Mouse (Mus musculus) testis, adult 2 months (tissue): ENCODE data around the gene Mtfp1. TPM values are rescaled to one million over a fixed set of nuclear protein-coding genes. Genes with fewer than 3 reads are reported as not detected.

Experiments used
- H3K27ac ChIP-seq: fragments of 200-500 bp; 2 replicates; pipeline ENCODE4 v1.5.1; 2012; ENCODE audit warnings: low read depth, low read length; ENCODE audit not compliant: control insufficient read depth, insufficient read depth
- H3K27me3 ChIP-seq: fragments of 200-500 bp; 2 replicates; pipeline ENCODE4 v1.6.1; 2012; ENCODE audit warnings: mild to moderate bottlenecking, low read length, moderate library complexity; ENCODE audit not compliant: control insufficient read depth, insufficient read depth
- H3K36me3 ChIP-seq: fragments of 200-500 bp; 2 replicates; pipeline ENCODE4 v1.6.1; 2012; ENCODE audit warnings: mild to moderate bottlenecking, low read length; ENCODE audit not compliant: control insufficient read depth, insufficient read depth
- H3K4me1 ChIP-seq: fragments of 200-500 bp; 2 replicates; pipeline ENCODE4 v1.6.1; 2012; ENCODE audit warnings: low read length; ENCODE audit not compliant: control insufficient read depth, insufficient read depth
- H3K4me3 ChIP-seq: fragments of 200-500 bp; 2 replicates; pipeline ENCODE4 v1.5.1; 2012; ENCODE audit warnings: low read depth, mild to moderate bottlenecking, low read length, moderate library complexity, mixed read lengths; ENCODE audit not compliant: control insufficient read depth
- CTCF ChIP-seq: fragments of 200-500 bp; IDR thresholded peaks from 2 replicates; pipeline ENCODE4 v1.5.1; 2012; ENCODE audit warnings: low read depth, mild to moderate bottlenecking, inconsistent platforms, low read length, moderate library complexity; ENCODE audit not compliant: control insufficient read depth, insufficient read depth, insufficient replicate concordance
- POLR2A ChIP-seq: fragments of 200-500 bp; IDR thresholded peaks from 2 replicates; pipeline ENCODE4 v1.6.1; 2012; ENCODE audit warnings: low read depth, mild to moderate bottlenecking, inconsistent platforms, low read length, moderate library complexity; ENCODE audit not compliant: control insufficient read depth
- polyA plus RNA-seq: library from polyadenylated mRNA; depleted of rRNA; stranded (reverse); fragments of >200 nt; gene quantifications from 2 replicates; pipeline ENCODE4 v1.2.3, GENCODE M21; 2012

Gene Mtfp1
- polyA plus RNA-seq, 1 experiment: 9.0 TPM

DNA sequence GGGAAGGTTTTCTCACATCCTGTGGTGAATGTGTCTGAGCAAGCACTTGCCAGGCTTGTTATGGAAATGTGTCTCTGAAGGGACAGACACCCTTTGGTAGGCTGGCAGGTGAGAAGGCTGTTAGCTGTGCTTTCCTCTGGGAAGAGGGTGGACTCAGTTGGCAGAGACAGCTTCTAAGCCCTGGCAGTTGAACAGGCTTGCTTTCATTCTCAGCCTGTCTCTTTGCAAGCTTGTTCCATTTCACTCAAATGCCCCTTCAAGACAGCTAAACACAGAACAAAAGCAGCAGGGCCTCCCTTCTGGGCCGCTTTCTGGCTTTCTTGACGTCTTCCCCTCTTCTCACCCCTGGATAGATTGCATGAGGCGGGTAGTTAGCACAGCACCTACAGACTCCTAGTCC lies 4.2 kb upstream of the Mtfp1 start:
- TF ChIP-seq POLR2A (no peak), CTCF (no peak)
- peaks cover 18% of the 10 kb centered on the region for H3K4me1 ChIP-seq
- H3K27me3 ChIP-seq: no peaks in the 10 kb centered on the region
- H3K4me3 ChIP-seq: no peak overlapping the region
- no peak overlapping the region for H3K27ac ChIP-seq
- H3K36me3 ChIP-seq: no peaks in the 10 kb centered on the region

DNA sequence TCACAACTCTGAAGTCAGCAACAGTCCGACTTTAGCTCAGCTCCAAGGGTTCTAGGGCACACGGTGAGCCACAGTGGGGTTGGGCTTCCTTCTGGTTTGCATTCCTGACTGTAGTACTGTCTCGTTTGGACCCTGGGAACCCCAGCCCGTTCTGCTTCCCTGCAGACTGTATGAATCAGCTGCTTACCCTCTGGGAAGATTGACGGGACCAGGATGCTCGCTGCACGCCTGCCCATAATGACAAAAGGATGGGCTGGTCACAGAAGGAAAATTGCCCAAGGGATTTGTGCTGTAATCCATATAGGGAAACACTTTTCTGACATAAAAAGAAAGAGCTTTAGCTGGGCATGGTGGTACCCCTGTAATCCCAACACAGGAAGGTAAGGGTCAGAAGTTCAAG lies 3.6 kb upstream of the Mtfp1 start:
- no peak overlapping the region for H3K4me3 ChIP-seq
- no peaks in the 10 kb centered on the region for H3K27me3 ChIP-seq
- no peaks in the 10 kb centered on the region for H3K36me3 ChIP-seq
- TF ChIP-seq POLR2A (no peak), CTCF (no peak)
- H3K4me1 ChIP-seq: peaks cover 23% of the 10 kb centered on the region
- H3K27ac ChIP-seq: peak overlapping the region; percentile 50; the same call in 1 of the 2 replicates

DNA sequence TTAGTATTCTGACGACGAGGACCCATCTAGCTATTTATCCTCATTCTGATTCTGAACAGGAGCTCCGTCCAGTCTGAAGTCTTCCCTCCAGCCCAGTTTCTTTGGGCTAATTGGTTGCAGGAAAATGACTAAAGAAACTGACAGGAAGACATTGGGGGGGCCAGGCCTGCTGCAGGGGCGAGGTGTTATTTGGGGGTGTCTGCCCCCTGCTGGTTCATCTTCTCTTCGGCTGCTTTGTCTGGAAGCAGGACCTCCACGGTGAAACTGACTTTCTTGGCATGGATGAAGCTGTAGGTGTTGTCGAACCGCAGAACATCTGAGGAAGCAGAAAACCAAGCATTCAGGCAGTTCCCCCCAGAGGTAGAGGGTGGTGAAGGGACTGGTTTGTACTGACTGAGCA lies 2.9 kb upstream of the Mtfp1 start:
- Histone ChIP-seq H3K27me3 (no peaks in the 10 kb centered on the region), H3K27ac (peak overlapping the region; percentile 50; the same call in 1 of the 2 replicates), H3K4me3 (peak overlapping the region; percentile 55), H3K36me3 (no peaks in the 10 kb centered on the region), H3K4me1 (peaks cover 23% of the 10 kb centered on the region)
- TF ChIP-seq POLR2A (no peak), CTCF (no peak)

DNA sequence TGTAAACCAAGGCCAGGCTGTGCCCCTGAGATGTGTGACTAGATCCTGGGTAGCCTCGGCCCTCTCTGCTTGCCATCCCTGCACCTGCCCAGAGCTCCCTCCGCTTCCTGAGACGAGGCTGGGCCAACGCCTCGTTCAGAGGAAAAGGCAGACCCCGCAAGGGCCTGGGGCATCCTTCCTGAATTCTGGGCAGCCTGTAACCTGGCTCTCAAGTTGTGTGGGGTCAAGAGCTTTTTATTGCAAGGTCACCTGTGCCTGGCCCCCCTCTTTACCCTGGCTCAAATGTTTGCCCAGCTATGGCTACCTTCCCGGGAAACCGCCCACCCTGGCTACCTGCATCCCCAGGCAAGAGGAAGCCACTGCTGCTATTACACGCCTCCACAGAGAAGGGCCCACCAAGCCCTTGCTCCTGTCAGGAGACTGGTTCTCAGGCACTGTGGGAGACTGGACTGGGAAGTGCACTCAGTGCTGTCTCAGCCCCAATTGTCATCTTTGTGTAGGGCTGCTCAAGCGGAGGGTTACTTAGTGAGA lies 1.9 kb upstream of the Mtfp1 start:
- Histone ChIP-seq H3K36me3 (no peaks in the 10 kb centered on the region), H3K4me3 (peak overlapping the region; percentile 93), H3K27ac (peak overlapping the region; percentile 98), H3K4me1 (peaks cover 23% of the 10 kb centered on the region), H3K27me3 (no peaks in the 10 kb centered on the region)
- no peak for TF ChIP-seq CTCF
- TF ChIP-seq POLR2A: 0 out of 2 replicates have a peak, but pooled peaks have one; percentile 21

DNA sequence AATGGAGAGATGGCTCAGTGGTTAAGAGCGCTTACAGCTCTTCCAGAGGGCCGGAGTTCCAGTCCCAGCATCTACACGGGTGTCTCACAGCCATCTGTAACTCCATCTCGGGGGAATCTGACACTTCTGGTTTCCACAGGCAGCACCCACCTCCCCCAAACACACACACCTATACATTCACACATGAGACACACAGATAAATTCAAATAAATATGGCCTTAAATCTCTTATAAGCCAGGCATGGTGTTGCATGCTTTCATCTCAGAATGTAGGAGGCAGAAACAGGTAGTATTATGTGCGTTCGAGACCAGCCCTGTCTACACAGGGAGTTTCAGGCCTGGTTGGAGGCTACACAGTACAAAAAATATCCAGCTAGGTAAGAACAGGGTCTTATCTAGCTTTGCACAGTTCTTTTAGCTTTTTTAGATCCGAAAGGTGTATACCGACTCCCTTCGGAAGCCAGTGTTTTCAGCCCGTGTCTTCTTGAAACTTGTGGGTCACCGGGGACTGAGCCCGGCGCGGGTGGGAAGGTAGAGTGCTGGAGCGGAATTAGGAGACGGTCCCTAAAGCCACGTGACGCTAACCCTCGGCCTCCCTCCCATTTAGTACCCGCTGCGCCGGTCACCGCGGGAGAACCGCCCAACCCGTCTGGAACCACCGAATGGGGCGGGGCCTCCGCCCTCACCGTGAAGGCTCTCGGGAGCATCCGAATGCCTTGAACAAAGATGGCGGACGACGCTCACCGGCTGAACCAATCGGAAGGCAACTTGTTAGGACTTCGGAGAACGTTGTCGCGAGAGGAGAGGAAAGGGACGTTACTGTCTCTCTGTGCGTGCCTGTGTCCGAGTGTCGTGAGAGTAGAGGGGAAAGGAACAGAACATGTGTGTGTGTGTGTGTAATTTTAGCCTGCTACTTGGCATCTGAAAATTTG lies 1.1 kb upstream of the Mtfp1 start:
- TF ChIP-seq POLR2A (peak; percentile 99), CTCF (no peak)
- Histone ChIP-seq H3K27me3 (no peaks in the 10 kb centered on the region), H3K27ac (peak overlapping the region; percentile 98), H3K4me1 (peaks cover 23% of the 10 kb centered on the region), H3K36me3 (no peaks in the 10 kb centered on the region), H3K4me3 (peak overlapping the region; percentile 93)

DNA sequence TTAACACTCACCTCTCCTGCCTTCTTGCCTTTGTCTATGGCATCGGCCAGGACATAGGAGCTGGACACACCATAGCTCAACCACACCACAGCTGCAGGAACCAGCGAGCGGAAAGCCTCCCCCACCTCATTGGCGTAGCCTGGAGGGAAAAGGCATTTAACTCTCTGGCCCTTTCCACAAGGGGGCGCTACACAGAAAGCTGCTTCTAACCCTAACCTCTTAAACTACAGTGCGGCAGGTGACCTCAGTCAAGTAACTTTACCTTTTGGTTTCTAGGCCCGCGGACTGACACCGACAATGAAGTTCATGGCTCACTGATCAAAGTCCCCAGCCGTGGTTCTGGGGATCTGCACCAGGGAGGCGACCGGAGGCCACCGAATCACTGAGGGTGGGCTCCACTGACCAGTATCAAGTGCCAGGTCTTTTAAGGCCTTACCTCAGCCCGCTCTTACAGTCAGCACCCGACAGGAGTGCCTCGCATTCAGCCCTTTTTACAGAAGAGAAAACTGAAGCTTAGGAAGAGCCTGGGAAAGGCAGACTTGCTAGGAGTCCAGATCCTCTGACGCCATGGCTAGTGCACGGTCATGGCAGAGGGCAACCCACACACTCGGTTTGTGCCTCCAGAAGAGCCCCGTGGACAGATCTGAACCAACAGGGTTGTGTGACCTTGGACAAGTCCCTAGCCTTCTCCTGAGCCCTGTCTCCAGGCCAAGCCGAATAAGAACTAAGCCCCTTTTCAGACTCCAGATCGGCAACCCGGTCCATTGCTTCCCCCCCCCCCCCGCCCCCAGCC lies 671 bp downstream of the Mtfp1 start:
- H3K4me1 ChIP-seq: peaks cover 23% of the 10 kb centered on the region
- TF ChIP-seq POLR2A (no peak), CTCF (peak; percentile 76; the same call in 1 of the 2 replicates)
- H3K4me3 ChIP-seq: peak overlapping the region; percentile 93
- no peaks in the 10 kb centered on the region for H3K27me3 ChIP-seq
- peak overlapping the region; percentile 25; the same call in 1 of the 2 replicates for H3K27ac ChIP-seq
- no peaks in the 10 kb centered on the region for H3K36me3 ChIP-seq
